Mouse (Mus musculus): ENCODE measurements at regions not wholly inside any gene's neighbourhood (a gene's known extent, or its start where the extent isn't known, plus 50 kb on each side); places are given as distances from the start of the nearest gene placed in this dataset.

DNA sequence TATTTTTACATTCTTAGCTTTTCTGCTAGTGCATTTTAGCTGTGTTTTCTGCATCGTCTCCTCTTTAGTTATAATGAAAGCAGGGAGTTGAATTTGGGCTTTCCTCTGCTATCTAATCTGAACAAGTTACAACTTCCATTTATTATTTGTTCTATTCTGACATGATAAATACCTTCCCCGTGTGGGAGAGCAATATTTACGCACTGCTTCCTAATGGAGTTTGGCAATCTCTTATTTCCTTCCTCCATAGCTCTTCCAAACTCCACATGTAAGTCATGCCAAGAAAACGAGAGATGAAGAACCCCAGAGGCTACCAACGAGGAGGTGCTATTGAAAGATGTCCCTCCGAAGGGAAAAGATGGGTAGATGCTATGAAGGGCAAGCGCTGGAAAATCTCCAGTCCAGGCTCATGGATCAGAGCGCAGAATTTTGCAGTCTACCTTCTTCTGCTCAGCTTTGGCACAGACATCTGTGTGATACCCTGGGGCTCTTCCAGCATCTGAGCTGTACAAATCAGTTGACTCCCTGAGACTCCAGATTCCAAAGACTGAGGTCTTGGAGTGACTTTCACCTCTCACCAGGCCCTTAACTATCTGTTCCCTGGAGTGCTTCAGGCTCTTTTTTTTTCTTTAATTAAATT, 167.4 kb upstream of the Tgfbr2 start:
- TF ChIP-seq MAFK (IDR thresholded peaks at IDR 0.05; ENCODE audit: insufficient read depth, low read depth, low read length) (no peak), ZNF384 (IDR thresholded peaks at IDR 0.05; ENCODE audit: low read depth, low read length) (no peak), ZC3H11A (IDR thresholded peaks at IDR 0.05; ENCODE audit: borderline replicate concordance, low read depth, low read length) (no peak), HCFC1 (IDR thresholded peaks at IDR 0.05; ENCODE audit: borderline replicate concordance, insufficient read depth, low read length) (no peak), CHD2 (IDR thresholded peaks at IDR 0.05; ENCODE audit: low read depth, low read length) (no peak)
